Mouse (Mus musculus) spleen, postnatal 10 days (tissue): ENCODE data around the gene Mob4.

Experiments used
- DNase-seq, 2 experiments: peaks; one replicate each; pipeline ENCODE4 v3.0.0; 2021 to 2022; ENCODE audit warnings: low spot score in 2 of 2

The Mob4 gene

GRCm38 (mm10) chr1:55131424-55132014, 488 bp downstream of the Mob4 start:
- DNase-seq = peak in 1 of 2 experiments; percentile 75

GRCm38 (mm10) chr1:55132308-55132707, 1.3 kb downstream of the Mob4 start:
- no peak for DNase-seq

- DNase-seq = no peak
Observed at GRCm38 (mm10) chr1:55133173-55133572, 2.1 kb downstream of the Mob4 start.

- DNase-seq = no peak
Observed at GRCm38 (mm10) chr1:55134301-55134700, 3.3 kb downstream of the Mob4 start.

GRCm38 (mm10) chr1:55135846-55136245, 4.8 kb downstream of the Mob4 start:
- DNase-seq = no peak

- DNase-seq = no peak
Observed at GRCm38 (mm10) chr1:55144338-55144737, 13.3 kb downstream of the Mob4 start.

GRCm38 (mm10) chr1:55145556-55145955, 14.5 kb downstream of the Mob4 start:
- no peak for DNase-seq

GRCm38 (mm10) chr1:55157329-55157728, 26.3 kb downstream of the Mob4 start:
- no peak for DNase-seq

GRCm38 (mm10) chr1:55158211-55158610, 27.2 kb downstream of the Mob4 start:
- DNase-seq = no peak

- no peak for DNase-seq
Observed at GRCm38 (mm10) chr1:55158821-55159220, 27.8 kb downstream of the Mob4 start.

GRCm38 (mm10) chr1:55160218-55160617, 29.2 kb downstream of the Mob4 start:
- DNase-seq = no peak

GRCm38 (mm10) chr1:55160831-55161638, 30.0 kb downstream of the Mob4 start:
- DNase-seq = no peak

- peak in 1 of 2 experiments; percentile 36 for DNase-seq
Observed at GRCm38 (mm10) chr1:55161895-55162294, 30.9 kb downstream of the Mob4 start.

GRCm38 (mm10) chr1:55162781-55163180, 31.8 kb downstream of the Mob4 start:
- no peak for DNase-seq

GRCm38 (mm10) chr1:55164005-55164404, 33.0 kb downstream of the Mob4 start:
- DNase-seq = no peak

GRCm38 (mm10) chr1:55167560-55167959, 36.5 kb downstream of the Mob4 start:
- DNase-seq = no peak

- no peak for DNase-seq
Observed at GRCm38 (mm10) chr1:55168591-55168990, 37.6 kb downstream of the Mob4 start.

GRCm38 (mm10) chr1:55171361-55172325, 40.6 kb downstream of the Mob4 start:
- DNase-seq = no peak

- DNase-seq = no peak
Observed at GRCm38 (mm10) chr1:55173720-55174557, 42.9 kb downstream of the Mob4 start.

- no peak for DNase-seq
Observed at GRCm38 (mm10) chr1:55174558-55175034, 43.6 kb downstream of the Mob4 start.

GRCm38 (mm10) chr1:55179917-55180566, 49.0 kb downstream of the Mob4 start:
- no peak for DNase-seq
